Mouse (Mus musculus) cortical plate, adult 2 months (tissue): Measurements from ENCODE around the gene Kdm5c. TPM values are rescaled to one million over a fixed set of nuclear protein-coding genes. Genes with fewer than 3 reads are reported as not detected.

Experiments
- H3K27ac ChIP-seq: fragments of 200-500 bp; 2 replicates; pipeline ENCODE4 v1.5.1; 2012; ENCODE audit warnings: low read length, control low read depth, inconsistent platforms; ENCODE audit not compliant: insufficient read depth
- H3K4me1 ChIP-seq: fragments of 200-500 bp; 2 replicates; pipeline ENCODE4 v1.6.1; 2011; ENCODE audit warnings: low read length; ENCODE audit not compliant: control insufficient read depth, insufficient read depth
- H3K4me3 ChIP-seq: fragments of 200-500 bp; 2 replicates; pipeline ENCODE4 v1.5.1; 2011; ENCODE audit warnings: mild to moderate bottlenecking, low read length, control low read depth; ENCODE audit not compliant: insufficient read depth
- CTCF ChIP-seq: fragments of 200-500 bp; IDR thresholded peaks from 2 replicates; pipeline ENCODE4 v1.5.1; 2011; ENCODE audit warnings: mild to moderate bottlenecking, control low read depth, low read length; ENCODE audit not compliant: insufficient read depth; ENCODE audit errors: extremely low read depth
- POLR2A ChIP-seq: fragments of 200-500 bp; IDR thresholded peaks from 2 replicates; pipeline ENCODE4 v1.6.1; 2011; ENCODE audit warnings: mild to moderate bottlenecking, low read length, control low read depth; ENCODE audit not compliant: insufficient read depth; ENCODE audit errors: extremely low read depth
- polyA plus RNA-seq: library from polyadenylated mRNA; depleted of rRNA; stranded (reverse); fragments of >200 nt; gene quantifications from 2 replicates; pipeline ENCODE4 v1.2.3, GENCODE M21; 2012; rRNA removed

The Kdm5c gene
- polyA plus RNA-seq, result 33.2 and 35.0 TPM in 2 replicates

- peak within 1 kb of the TSS; percentile 90 for H3K27ac ChIP-seq
- peaks cover 2% of the 10 kb centered on the region; the same call in 1 of the 2 replicates for H3K4me1 ChIP-seq
- TF ChIP-seq POLR2A (peak; percentile 77; the same call in 1 of the 2 replicates), CTCF (no peak)
- H3K4me3 ChIP-seq, result peak within 1 kb of the TSS; percentile 99
These were observed at the start of gene Kdm5c for GRCm38 (mm10) chrX:152232781-152233763. Gene Kdm5c, plus strand, starts transcription at chrX:152233020.

- Histone ChIP-seq H3K4me3 (no peak overlapping the region), H3K4me1 (no peaks in the 10 kb centered on the region; the same call in 1 of the 2 replicates), H3K27ac (no peak overlapping the region)
- no peak for TF ChIP-seq POLR2A
- TF ChIP-seq CTCF, result no peak
These were observed 45.7 kb upstream of the Kdm5c start for GRCm38 (mm10) chrX:152187151-152187550.

- TF ChIP-seq POLR2A, result no peak
- TF ChIP-seq CTCF, result no peak
- H3K27ac ChIP-seq, result peak overlapping the region; percentile 56; the same call in 1 of the 2 replicates
- H3K4me3 ChIP-seq, result no peak overlapping the region
- peaks cover 2% of the 10 kb centered on the region; the same call in 1 of the 2 replicates for H3K4me1 ChIP-seq
These were observed 41.6 kb upstream of the Kdm5c start for GRCm38 (mm10) chrX:152191266-152191665.

- H3K27ac ChIP-seq, result peak overlapping the region; percentile 93
These were observed 34.8 kb upstream of the Kdm5c start for GRCm38 (mm10) chrX:152197814-152198648.

GRCm38 (mm10) chrX:152201737-152202421 is 30.9 kb upstream of the Kdm5c start:
- H3K4me1 ChIP-seq, result peaks cover 10% of the 10 kb centered on the region
- TF ChIP-seq POLR2A, result no peak
- no peak for TF ChIP-seq CTCF
- H3K4me3 ChIP-seq, result no peak overlapping the region
- no peak overlapping the region; the same call in 1 of the 2 replicates for H3K27ac ChIP-seq

More at GRCm38 (mm10) chrX:152197814-152198648, 34.8 kb upstream of the Kdm5c start:
- no peak for TF ChIP-seq CTCF
- no peak for TF ChIP-seq POLR2A
- Histone ChIP-seq H3K4me3 (no peak overlapping the region), H3K4me1 (peaks cover 10% of the 10 kb centered on the region)

- Histone ChIP-seq H3K4me3 (no peak overlapping the region), H3K27ac (no peak overlapping the region), H3K4me1 (peaks cover 6% of the 10 kb centered on the region)
- no peak for TF ChIP-seq POLR2A
- TF ChIP-seq CTCF, result no peak
These were observed 30.3 kb upstream of the Kdm5c start for GRCm38 (mm10) chrX:152202422-152203103.

GRCm38 (mm10) chrX:152203247-152203646 is 29.6 kb upstream of the Kdm5c start:
- H3K4me1 ChIP-seq, result peaks cover 2% of the 10 kb centered on the region
- TF ChIP-seq CTCF, result no peak
- no peak for TF ChIP-seq POLR2A
- no peak overlapping the region for H3K27ac ChIP-seq
- H3K4me3 ChIP-seq, result no peak overlapping the region

- TF ChIP-seq CTCF (no peak), POLR2A (no peak)
- H3K27ac ChIP-seq, result no peak overlapping the region
- no peak overlapping the region for H3K4me3 ChIP-seq
These were observed 27.3 kb upstream of the Kdm5c start for GRCm38 (mm10) chrX:152205486-152205885.

More at GRCm38 (mm10) chrX:152205486-152205885, 27.3 kb upstream of the Kdm5c start:
- no peaks in the 10 kb centered on the region; the same call in none of the 2 replicates for H3K4me1 ChIP-seq
